Mouse (Mus musculus) small intestine, adult 10 weeks (tissue): Measurements from ENCODE around the gene Pwwp2a. TPM values are rescaled to one million over a fixed set of nuclear protein-coding genes. Genes with fewer than 3 reads are reported as not detected.

Experiments
- polyA plus RNA-seq: library from polyadenylated mRNA; stranded (reverse); fragments of 350-450 nt; fragmentation: Illumina TruSeq; extraction: RNeasy Lipid Tissue Mini Kit (QIAGEN cat#74804); gene quantifications from one replicate; pipeline ENCODE4 v1.2.3, GENCODE M21; 2014; ENCODE audit warnings: low replicate concordance

Pwwp2a gene
- 41.0 TPM for polyA plus RNA-seq

DNA sequence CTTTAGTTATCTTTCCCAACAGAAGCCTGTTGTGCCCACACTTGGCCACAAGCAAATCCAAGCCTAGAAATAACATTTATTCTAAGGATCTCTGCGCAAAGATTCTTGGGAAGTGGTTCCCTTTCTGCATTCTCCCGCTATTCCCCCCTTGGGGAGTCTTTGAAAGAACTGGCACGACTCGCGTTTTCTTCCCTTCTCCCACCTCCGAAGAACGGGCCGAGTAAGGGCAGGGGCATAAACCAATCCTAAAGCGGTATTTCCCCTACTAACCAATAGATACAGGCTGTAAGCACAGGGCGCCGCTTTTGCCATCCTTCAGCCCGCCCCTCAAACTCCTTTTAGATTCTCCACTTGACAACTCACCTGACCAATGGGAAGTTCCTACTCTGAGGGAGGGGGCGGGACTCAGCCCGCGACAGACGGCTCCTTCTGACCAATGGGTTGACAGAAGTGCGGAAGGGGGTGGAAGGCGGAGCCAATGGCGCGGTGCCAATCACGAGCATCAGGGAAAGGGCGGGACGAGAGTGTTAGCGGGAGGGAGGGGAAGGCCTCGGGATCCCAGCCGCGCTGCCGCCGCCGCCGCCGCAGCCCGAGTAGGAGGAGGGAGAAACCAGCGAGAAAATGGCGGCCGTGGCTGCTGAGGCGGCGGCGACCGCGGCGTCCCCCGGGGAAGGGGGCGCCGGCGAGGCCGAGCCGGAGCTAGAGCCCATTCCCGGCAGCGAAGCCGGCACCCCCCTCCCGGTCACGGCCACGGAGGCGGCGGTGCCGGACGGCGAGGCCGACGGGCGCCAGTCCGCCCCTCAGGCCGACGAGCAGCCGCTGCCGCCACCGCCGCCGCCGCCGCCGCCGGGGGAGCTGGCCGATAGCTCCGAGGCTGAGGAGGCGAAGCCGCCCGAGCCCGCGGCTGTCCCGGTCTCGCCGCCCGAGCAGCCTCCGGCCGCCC is at the start of gene Pwwp2a:
TSS of gene Pwwp2a (plus strand) at position 527 of the 943 bp plus-strand sequence.

DNA sequence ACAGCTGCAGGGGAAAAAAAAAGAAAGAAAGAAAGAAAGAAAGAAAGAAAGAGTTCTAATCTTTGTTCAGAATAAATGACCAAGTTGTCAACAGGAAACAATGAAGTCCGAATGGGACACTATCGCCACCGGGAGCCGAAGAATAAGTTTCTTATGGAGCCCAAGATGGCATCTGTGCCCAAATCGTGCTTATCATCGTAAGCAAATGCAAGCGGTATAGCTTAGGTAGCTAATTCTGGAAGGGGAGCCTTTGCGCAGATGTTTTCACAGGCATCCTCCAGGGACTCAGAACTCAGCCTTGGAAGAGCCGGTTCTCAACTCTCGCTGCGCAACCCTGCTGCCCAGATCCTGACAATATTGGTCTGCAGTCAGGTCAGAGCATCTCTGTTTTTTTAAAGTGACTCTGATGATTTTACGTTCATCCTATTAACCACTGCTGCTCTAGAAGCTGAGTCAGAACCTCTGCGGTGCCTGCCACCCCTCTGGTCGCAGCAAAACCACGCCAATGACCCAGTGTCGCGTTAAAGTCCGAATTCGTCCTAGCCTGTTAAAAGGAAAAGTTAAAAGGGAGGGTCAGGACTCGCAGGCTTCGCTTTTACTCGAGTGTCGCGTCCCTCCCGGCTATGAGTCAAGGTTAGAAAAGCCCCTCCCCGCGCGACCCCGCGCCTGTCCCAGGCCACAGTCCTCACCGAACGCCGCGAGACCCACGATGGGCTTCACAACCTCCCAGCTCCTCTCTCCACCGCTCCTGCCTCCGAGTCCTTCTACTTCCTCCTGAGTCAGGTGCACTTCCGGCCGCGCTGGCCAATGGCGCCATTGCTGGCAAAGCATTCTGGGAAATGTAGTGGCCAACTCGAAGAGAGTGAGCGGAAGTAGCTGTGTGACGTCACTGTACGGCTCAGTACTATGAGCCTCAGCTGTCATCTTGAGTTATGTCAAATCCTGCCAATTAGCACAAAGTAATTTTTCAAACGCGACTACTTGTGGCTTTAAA is 65.7 kb downstream of the Pwwp2a start, which contains the start of gene Ttc1:
TSS of gene Ttc1 (minus strand) at position 776 of the 994 bp plus-strand sequence.

Other genes starting within 250 kb of the Pwwp2a start
- 99.2 TPM for gene Slu7, start 248.3 kb upstream of the Pwwp2a start, polyA plus RNA-seq
- gene C1qtnf2, start 207.7 kb upstream of the Pwwp2a start, polyA plus RNA-seq = not detected
- 4.2 TPM for gene Ccnjl, start 153.2 kb upstream of the Pwwp2a start, polyA plus RNA-seq
- gene 4933415A04Rik, start 95.0 kb upstream of the Pwwp2a start, polyA plus RNA-seq = 0.26 TPM
- gene Fabp6, start 80.5 kb upstream of the Pwwp2a start, polyA plus RNA-seq = not detected
- 48.9 TPM for gene Ttc1, start 66.0 kb downstream of the Pwwp2a start, polyA plus RNA-seq
- gene Adra1b, start 219.2 kb downstream of the Pwwp2a start, polyA plus RNA-seq = not detected